Mouse (Mus musculus) limb, embryonic 14.5 days (tissue): ENCODE results near the gene Sema4a. TPM values are rescaled to one million over a fixed set of nuclear protein-coding genes. Genes with fewer than 3 reads are reported as not detected.

Experiments used
- ATAC-seq: fragments of 200-750 bp; cut with Nextera tagmentation; 2 replicates; pipeline ENCODE4 v1.8.0; 2017; ENCODE audit warnings: low read depth, moderate number of reproducible peaks, moderate TSS enrichment; ENCODE audit not compliant: low FRiP score
- DNase-seq: peaks from one replicate; pipeline ENCODE4 v3.0.0-alpha.2; 2015; ENCODE audit warnings: low spot score
- H3K27ac ChIP-seq: fragments of 300-500 bp; sonication (generic); replicated peaks from 2 replicates; pipeline ENCODE4 v1.5.1; 2014; ENCODE audit warnings: low read depth, mild to moderate bottlenecking, low read length, moderate library complexity, mixed read lengths
- H3K27me3 ChIP-seq: fragments of 300-500 bp; sonication (generic); 2 replicates; pipeline ENCODE4 v1.6.1; 2014; ENCODE audit warnings: low read length, mixed read lengths; ENCODE audit not compliant: control insufficient read depth, insufficient read depth
- H3K36me3 ChIP-seq: fragments of 300-500 bp; sonication (generic); 2 replicates; pipeline ENCODE4 v1.6.1; 2014; ENCODE audit warnings: mild to moderate bottlenecking, low read length, moderate library complexity, mixed read lengths; ENCODE audit not compliant: control insufficient read depth, insufficient read depth
- H3K4me1 ChIP-seq: fragments of 300-500 bp; sonication (generic); 2 replicates; pipeline ENCODE4 v1.6.1; 2014; ENCODE audit warnings: antibody characterized with exemption, low read length, mixed read lengths; ENCODE audit not compliant: control insufficient read depth, insufficient read depth
- H3K4me2 ChIP-seq: fragments of 300-500 bp; sonication (generic); replicated peaks from 2 replicates; pipeline ENCODE4 v1.6.1; 2014; ENCODE audit warnings: low read depth, mild to moderate bottlenecking, low read length, moderate library complexity; ENCODE audit not compliant: severe bottlenecking
- H3K4me3 ChIP-seq: fragments of 300-500 bp; sonication (generic); replicated peaks from 2 replicates; pipeline ENCODE4 v1.5.1; 2014; ENCODE audit warnings: low read length
- H3K9ac ChIP-seq: fragments of 300-500 bp; sonication (generic); 2 replicates; pipeline ENCODE4 v1.6.1; 2014; ENCODE audit warnings: mild to moderate bottlenecking, low read depth, low read length, moderate library complexity; ENCODE audit not compliant: severe bottlenecking
- H3K9me3 ChIP-seq: fragments of 300-500 bp; sonication (generic); 2 replicates; pipeline ENCODE4 v1.6.1; 2016; ENCODE audit warnings: low read length; ENCODE audit not compliant: control insufficient read depth
- POLR2A ChIP-seq: fragments of 200-500 bp; IDR thresholded peaks from 2 replicates; pipeline ENCODE4 v1.8.0; 2012; ENCODE audit warnings: inconsistent platforms, mild to moderate bottlenecking, moderate library complexity, borderline replicate concordance; ENCODE audit not compliant: insufficient read depth, insufficient read length; ENCODE audit errors: extremely low read depth
- WGBS: fragments of 180-500 bp; shearing (Covaris S2); extraction: QIAGEN DNeasy Blood & Tissue Kit; methylation state at CpG from one replicate; pipeline ENCODE4 v1.1.7; 2014; 5-methylcytosine and 5-hydroxymethylcytosine counted together
- polyA plus RNA-seq, 2 experiments: library from polyadenylated mRNA; depleted of rRNA in 1 of 2; stranded (reverse) in 1 of 2; unstranded in 1 of 2; fragments of >200 nt; fragmentation: Nextera tagmentation in 1 of 2; extraction: Ambion mirVana in 1 of 2; gene quantifications; 2 replicates each; pipeline versions ENCODE4 v1.2.1 to v1.2.3; 2012 to 2014

Gene Sema4a
- polyA plus RNA-seq, 2 experiments, result 13.5 to 14.4 TPM

- DNase-seq, result peak; percentile 79
- Histone ChIP-seq H3K4me1 (peaks cover 6% of the 10 kb centered on the region), H3K36me3 (peaks cover 78% of the 10 kb centered on the region), H3K27me3 (peaks cover 23% of the 10 kb centered on the region), H3K4me3 (no peak overlapping the region), H3K9me3 (no peaks in the 10 kb centered on the region), H3K4me2 (no peak overlapping the region), H3K9ac (no peak overlapping the region), H3K27ac (no peak overlapping the region)
- WGBS, result 3% methylated on average over 5 of the region's 5 CpGs
- no peak for TF ChIP-seq POLR2A
- ATAC-seq, result 0 out of 2 replicates have a peak, but pooled peaks have one; percentile 38
Measured at GRCm38 (mm10) chr3:88483621-88484020, 22.6 kb upstream of the Sema4a start.

GRCm38 (mm10) chr3:88483141-88483540 is 22.2 kb upstream of the Sema4a start:
- Histone ChIP-seq H3K27me3 (peaks cover 23% of the 10 kb centered on the region), H3K4me3 (no peak overlapping the region), H3K36me3 (peaks cover 77% of the 10 kb centered on the region), H3K4me2 (no peak overlapping the region), H3K9ac (no peak overlapping the region), H3K9me3 (no peaks in the 10 kb centered on the region), H3K27ac (no peak overlapping the region), H3K4me1 (peaks cover 2% of the 10 kb centered on the region; the same call in 1 of the 2 replicates)
- ATAC-seq (no peak), DNase-seq (no peak)
- 80% methylated on average over 8 of the region's 8 CpGs for WGBS
- TF ChIP-seq POLR2A, result no peak

GRCm38 (mm10) chr3:88482336-88482735 is 21.4 kb upstream of the Sema4a start:
- Histone ChIP-seq H3K9ac (0 out of 2 replicates have a peak overlapping the region, but pooled peaks have one; percentile 21), H3K4me3 (no peak overlapping the region), H3K4me2 (no peak overlapping the region), H3K27ac (no peak overlapping the region), H3K36me3 (peaks cover 70% of the 10 kb centered on the region), H3K27me3 (peaks cover 23% of the 10 kb centered on the region), H3K4me1 (0 out of 2 replicates have a peak, but pooled peaks cover 2% of the 10 kb centered on the region), H3K9me3 (no peaks in the 10 kb centered on the region)
- TF ChIP-seq POLR2A, result no peak
- WGBS, result 39% methylated on average over 10 of the region's 18 CpGs
- ATAC-seq (no peak), DNase-seq (no peak)

GRCm38 (mm10) chr3:88481372-88482040 is 20.5 kb upstream of the Sema4a start:
- Histone ChIP-seq H3K9ac (no peak overlapping the region), H3K36me3 (peaks cover 61% of the 10 kb centered on the region), H3K4me2 (no peak overlapping the region), H3K9me3 (no peaks in the 10 kb centered on the region), H3K4me3 (no peak overlapping the region), H3K27ac (no peak overlapping the region), H3K4me1 (0 out of 2 replicates have a peak, but pooled peaks cover 2% of the 10 kb centered on the region), H3K27me3 (peaks cover 23% of the 10 kb centered on the region)
- WGBS, result 56% methylated on average over 8 of the region's 8 CpGs
- DNase-seq, result no peak
- ATAC-seq, result no peak
- no peak for TF ChIP-seq POLR2A

GRCm38 (mm10) chr3:88480679-88481078 is 19.7 kb upstream of the Sema4a start:
- H3K27ac ChIP-seq, result no peak overlapping the region
- H3K4me1 ChIP-seq, result 0 out of 2 replicates have a peak, but pooled peaks cover 2% of the 10 kb centered on the region
- no peak for TF ChIP-seq POLR2A
- H3K9me3 ChIP-seq, result no peaks in the 10 kb centered on the region
- DNase-seq (no peak), ATAC-seq (no peak)
- no peak overlapping the region for H3K4me3 ChIP-seq
- no peak overlapping the region for H3K9ac ChIP-seq
- peaks cover 15% of the 10 kb centered on the region for H3K27me3 ChIP-seq
- H3K36me3 ChIP-seq, result peaks cover 53% of the 10 kb centered on the region
- WGBS, result 84% methylated on average over 5 of the region's 5 CpGs
- no peak overlapping the region for H3K4me2 ChIP-seq

GRCm38 (mm10) chr3:88479828-88480227 is 18.8 kb upstream of the Sema4a start:
- peaks cover 6% of the 10 kb centered on the region for H3K27me3 ChIP-seq

More at GRCm38 (mm10) chr3:88479828-88480227, 18.8 kb upstream of the Sema4a start:
- 0 out of 2 replicates have a peak, but pooled peaks cover 2% of the 10 kb centered on the region for H3K4me1 ChIP-seq
- H3K4me3 ChIP-seq, result no peak overlapping the region
- ATAC-seq, result no peak
- no peak for DNase-seq
- peaks cover 46% of the 10 kb centered on the region for H3K36me3 ChIP-seq
- no peak overlapping the region for H3K9ac ChIP-seq
- 84% methylated on average over 4 of the region's 4 CpGs for WGBS
- H3K27ac ChIP-seq, result no peak overlapping the region
- no peak overlapping the region for H3K4me2 ChIP-seq
- H3K9me3 ChIP-seq, result no peaks in the 10 kb centered on the region
- no peak for TF ChIP-seq POLR2A
